Mouse (Mus musculus) kidney, postnatal 0 days (tissue): ENCODE measurements at regions not wholly inside any gene's neighbourhood (a gene's known extent, or its start where the extent isn't known, plus 50 kb on each side); places are given as distances from the start of the nearest gene placed in this dataset.

Experiments used
- ATAC-seq: fragments of 200-750 bp; cut with Nextera tagmentation; replicated peaks from 2 replicates; pipeline ENCODE4 v1.8.0; 2017; ENCODE audit warnings: low read depth, moderate number of reproducible peaks, moderate TSS enrichment, moderate library complexity; ENCODE audit not compliant: low FRiP score
- DNase-seq: peaks from one replicate; pipeline ENCODE4 v3.0.0-alpha.2; 2016; ENCODE audit warnings: low spot score
- H3K27ac ChIP-seq: fragments of 300-500 bp; sonication (generic); 2 replicates; pipeline ENCODE4 v1.5.1; 2014; ENCODE audit warnings: mild to moderate bottlenecking
- H3K27me3 ChIP-seq: fragments of 300-500 bp; sonication (generic); 2 replicates; pipeline ENCODE4 v1.6.1; 2014; ENCODE audit warnings: low read length, mixed read lengths; ENCODE audit not compliant: insufficient read depth
- H3K36me3 ChIP-seq: fragments of 300-500 bp; sonication (generic); 2 replicates; pipeline ENCODE4 v1.6.1; 2014; ENCODE audit warnings: low read length, mixed read lengths; ENCODE audit not compliant: insufficient read depth
- H3K4me1 ChIP-seq: fragments of 300-500 bp; sonication (generic); replicated peaks from 2 replicates; pipeline ENCODE4 v1.6.1; 2014; ENCODE audit warnings: antibody characterized with exemption, low read length, mixed read lengths; ENCODE audit not compliant: insufficient read depth
- H3K4me2 ChIP-seq: fragments of 300-500 bp; sonication (generic); 2 replicates; pipeline ENCODE4 v1.6.1; 2014; ENCODE audit warnings: mild to moderate bottlenecking, low read length, moderate library complexity, mixed read lengths
- H3K4me3 ChIP-seq: fragments of 300-500 bp; sonication (generic); replicated peaks from 2 replicates; pipeline ENCODE4 v1.5.1; 2014; ENCODE audit warnings: low read depth, low read length
- H3K9ac ChIP-seq: fragments of 300-500 bp; sonication (generic); 2 replicates; pipeline ENCODE4 v1.6.1; 2014; ENCODE audit warnings: low read depth, low read length
- H3K9me3 ChIP-seq: fragments of 300-500 bp; sonication (generic); replicated peaks from 2 replicates; pipeline ENCODE4 v1.6.1; 2016; ENCODE audit warnings: low read length, inconsistent platforms, mixed read lengths
- CTCF ChIP-seq: IDR thresholded peaks from 2 replicates; pipeline ENCODE4 v1.5.1; 2016; ENCODE audit warnings: antibody characterized with exemption, low read depth, mild to moderate bottlenecking, moderate library complexity
- WGBS: fragments of 180-500 bp; shearing (Covaris S2); extraction: QIAGEN DNeasy Blood & Tissue Kit; methylation state at CpG from one replicate; pipeline ENCODE4 v1.1.7; 2014; 5-methylcytosine and 5-hydroxymethylcytosine counted together

- H3K36me3 ChIP-seq: no peaks in the 10 kb centered on the region
- WGBS: 61% methylated on average over 3 of the region's 3 CpGs
- no peak for TF ChIP-seq CTCF
- H3K4me3 ChIP-seq: no peak overlapping the region
- no peaks in the 10 kb centered on the region for H3K27me3 ChIP-seq
- no peak for DNase-seq
- no peaks in the 10 kb centered on the region for H3K9me3 ChIP-seq
- H3K4me2 ChIP-seq: no peak overlapping the region
- H3K9ac ChIP-seq: no peak overlapping the region
- no peak overlapping the region for H3K27ac ChIP-seq
- no peaks in the 10 kb centered on the region for H3K4me1 ChIP-seq
- no peak for ATAC-seq
These were observed 67.3 kb downstream of the Gpr6 start for GRCm38 (mm10) chr10:41004753-41005152.

GRCm38 (mm10) chr10:41004044-41004689 is 67.9 kb downstream of the Gpr6 start:
- no peak overlapping the region for H3K9ac ChIP-seq
- no peak overlapping the region for H3K4me2 ChIP-seq
- DNase-seq (peak; percentile 96), ATAC-seq (peak; percentile 84)
- H3K36me3 ChIP-seq: no peaks in the 10 kb centered on the region
- no peak overlapping the region for H3K4me3 ChIP-seq
- H3K27ac ChIP-seq: no peak overlapping the region
- peak; percentile 93 for TF ChIP-seq CTCF
- no peaks in the 10 kb centered on the region for H3K4me1 ChIP-seq
- H3K27me3 ChIP-seq: no peaks in the 10 kb centered on the region
- 29% methylated on average over 7 of the region's 7 CpGs for WGBS
- H3K9me3 ChIP-seq: no peaks in the 10 kb centered on the region

GRCm38 (mm10) chr10:41003197-41003596 is 68.9 kb downstream of the Gpr6 start:
- Histone ChIP-seq H3K27me3 (no peaks in the 10 kb centered on the region), H3K27ac (no peak overlapping the region), H3K4me3 (no peak overlapping the region), H3K4me1 (no peaks in the 10 kb centered on the region; the same call in 1 of the 2 replicates), H3K4me2 (no peak overlapping the region), H3K36me3 (no peaks in the 10 kb centered on the region), H3K9ac (no peak overlapping the region), H3K9me3 (no peaks in the 10 kb centered on the region)
- WGBS: 73% methylated on average over 3 of the region's 3 CpGs
- ATAC-seq (no peak), DNase-seq (no peak)
- no peak for TF ChIP-seq CTCF

GRCm38 (mm10) chr10:41000965-41001364 is 71.1 kb downstream of the Gpr6 start:
- DNase-seq: no peak

GRCm38 (mm10) chr10:40999486-40999885 is 72.6 kb downstream of the Gpr6 start:
- H3K9ac ChIP-seq: no peak overlapping the region
- 84% methylated on average over 12 of the region's 12 CpGs for WGBS
- no peak overlapping the region for H3K27ac ChIP-seq
- H3K27me3 ChIP-seq: no peaks in the 10 kb centered on the region
- ATAC-seq (no peak), DNase-seq (no peak)
- no peaks in the 10 kb centered on the region for H3K9me3 ChIP-seq
- no peaks in the 10 kb centered on the region; the same call in 1 of the 2 replicates for H3K4me1 ChIP-seq
- no peak overlapping the region for H3K4me2 ChIP-seq
- H3K4me3 ChIP-seq: no peak overlapping the region
- no peak for TF ChIP-seq CTCF
- H3K36me3 ChIP-seq: no peaks in the 10 kb centered on the region

More at GRCm38 (mm10) chr10:41000965-41001364, 71.1 kb downstream of the Gpr6 start:
- no peaks in the 10 kb centered on the region for H3K36me3 ChIP-seq
- TF ChIP-seq CTCF: no peak
- H3K27me3 ChIP-seq: no peaks in the 10 kb centered on the region
- 94% methylated on average over 4 of the region's 4 CpGs for WGBS
- no peak overlapping the region for H3K4me3 ChIP-seq
- no peaks in the 10 kb centered on the region; the same call in 1 of the 2 replicates for H3K4me1 ChIP-seq
- no peak overlapping the region for H3K27ac ChIP-seq
- ATAC-seq: no peak
- H3K4me2 ChIP-seq: no peak overlapping the region
- no peaks in the 10 kb centered on the region for H3K9me3 ChIP-seq
- H3K9ac ChIP-seq: no peak overlapping the region

- no peak for TF ChIP-seq CTCF
- H3K27me3 ChIP-seq: no peaks in the 10 kb centered on the region
- DNase-seq (no peak), ATAC-seq (no peak)
- no peak overlapping the region for H3K4me2 ChIP-seq
- H3K9me3 ChIP-seq: no peaks in the 10 kb centered on the region
- H3K27ac ChIP-seq: no peak overlapping the region
- H3K36me3 ChIP-seq: no peaks in the 10 kb centered on the region
- 77% methylated on average over 11 of the region's 11 CpGs for WGBS
- no peak overlapping the region for H3K9ac ChIP-seq
- no peak overlapping the region for H3K4me3 ChIP-seq
- no peaks in the 10 kb centered on the region; the same call in 1 of the 2 replicates for H3K4me1 ChIP-seq
These were observed 73.3 kb downstream of the Gpr6 start for GRCm38 (mm10) chr10:40998799-40999198.

GRCm38 (mm10) chr10:40998330-40998729 is 73.8 kb downstream of the Gpr6 start:
- DNase-seq: peak; percentile 12
- no peak for ATAC-seq
- WGBS: 47% methylated on average over 7 of the region's 7 CpGs

More at GRCm38 (mm10) chr10:40998330-40998729, 73.8 kb downstream of the Gpr6 start:
- no peak overlapping the region for H3K9ac ChIP-seq
- H3K4me2 ChIP-seq: no peak overlapping the region
- H3K9me3 ChIP-seq: no peaks in the 10 kb centered on the region
- H3K36me3 ChIP-seq: no peaks in the 10 kb centered on the region
- H3K4me3 ChIP-seq: no peak overlapping the region
- no peaks in the 10 kb centered on the region for H3K27me3 ChIP-seq
- no peak for TF ChIP-seq CTCF
- H3K27ac ChIP-seq: no peak overlapping the region
- no peaks in the 10 kb centered on the region; the same call in 1 of the 2 replicates for H3K4me1 ChIP-seq
